Mouse (Mus musculus) cerebellum, postnatal 25 days (tissue): ENCODE results near the gene Coq10a.

Experiments
- DNase-seq, 2 experiments: peaks; one replicate each; pipeline ENCODE4 v3.0.0; 2021; ENCODE audit warnings: mixed read lengths in 2 of 2

The Coq10a gene

DNA sequence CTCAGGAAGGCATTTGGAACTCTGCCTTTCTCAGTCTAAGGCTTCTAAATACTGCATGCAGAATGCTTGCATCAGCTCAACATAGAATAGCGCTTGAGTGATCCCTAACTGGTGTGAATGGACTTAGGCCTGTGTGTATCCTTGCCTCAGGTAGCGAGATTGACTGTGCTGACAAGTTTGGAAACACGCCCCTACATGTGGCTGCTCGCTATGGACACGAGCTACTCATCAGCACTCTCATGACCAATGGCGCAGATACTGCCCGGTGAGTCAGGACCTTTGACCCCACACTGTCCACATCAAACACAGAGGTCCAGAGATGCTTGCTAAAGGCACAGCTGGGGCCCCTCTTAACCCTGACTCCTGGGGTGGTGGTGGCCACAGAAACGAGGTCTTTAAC is 13.7 kb upstream of the Coq10a start:
- no peak for DNase-seq

DNA sequence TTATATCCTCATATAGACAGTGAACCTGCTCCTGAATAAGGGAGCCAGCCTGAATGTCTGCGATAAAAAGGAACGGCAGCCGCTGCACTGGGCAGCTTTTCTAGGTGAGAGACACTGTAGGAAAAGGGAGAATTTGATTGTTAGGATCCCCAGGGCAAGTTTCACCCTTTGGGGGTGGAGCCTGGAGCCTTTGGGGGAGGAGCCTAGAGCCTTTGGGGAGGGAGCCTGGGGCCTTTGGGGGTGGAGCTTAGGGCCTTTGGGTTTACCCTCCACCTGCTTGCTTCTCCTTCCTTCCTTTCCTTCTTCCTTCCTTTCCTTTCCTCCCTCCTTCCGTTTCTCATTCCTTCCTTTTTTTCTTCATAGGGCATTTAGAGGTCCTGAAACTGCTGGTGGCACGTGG is 11.8 kb upstream of the Coq10a start:
- DNase-seq, result no peak

DNA sequence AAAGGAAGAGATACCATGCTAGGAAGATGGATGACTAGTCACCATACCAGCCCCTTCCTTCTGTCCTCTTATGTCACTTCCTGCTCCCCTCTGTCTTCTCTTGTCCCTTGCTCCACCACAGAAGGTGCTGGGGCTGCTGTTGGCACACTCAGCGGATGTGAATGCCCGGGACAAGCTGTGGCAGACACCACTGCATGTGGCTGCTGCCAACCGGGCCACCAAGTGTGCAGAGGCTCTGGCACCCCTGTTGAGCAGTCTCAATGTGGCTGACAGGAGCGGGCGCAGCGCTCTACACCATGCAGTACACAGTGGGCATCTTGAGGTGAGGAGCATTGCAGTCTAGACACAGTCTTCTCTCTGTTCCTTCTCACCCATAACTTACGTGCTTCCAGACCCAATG is 10.5 kb upstream of the Coq10a start:
- peak in 1 of 2 experiments; percentile 37 for DNase-seq

DNA sequence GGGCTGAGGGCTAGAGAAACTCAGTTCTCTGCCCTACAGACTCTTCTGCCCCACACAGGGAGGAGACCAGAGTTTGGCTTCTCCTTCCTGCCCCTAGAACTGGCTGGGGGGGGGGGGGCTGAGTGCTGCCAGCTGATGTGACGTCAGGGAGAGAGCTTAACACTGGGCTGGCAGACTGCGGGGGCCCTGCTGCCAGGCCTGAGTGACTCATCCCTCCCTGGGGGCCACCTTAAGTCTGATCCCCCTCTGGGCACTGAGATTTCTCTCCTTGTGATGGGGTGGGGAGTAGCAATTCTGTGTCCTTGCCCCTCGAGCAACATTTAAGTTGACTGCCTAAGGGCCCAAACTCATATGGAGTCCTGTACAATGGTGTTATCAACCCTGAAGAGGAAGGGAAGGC is 9.7 kb upstream of the Coq10a start:
- DNase-seq, result peak in 1 of 2 experiments; percentile 51

DNA sequence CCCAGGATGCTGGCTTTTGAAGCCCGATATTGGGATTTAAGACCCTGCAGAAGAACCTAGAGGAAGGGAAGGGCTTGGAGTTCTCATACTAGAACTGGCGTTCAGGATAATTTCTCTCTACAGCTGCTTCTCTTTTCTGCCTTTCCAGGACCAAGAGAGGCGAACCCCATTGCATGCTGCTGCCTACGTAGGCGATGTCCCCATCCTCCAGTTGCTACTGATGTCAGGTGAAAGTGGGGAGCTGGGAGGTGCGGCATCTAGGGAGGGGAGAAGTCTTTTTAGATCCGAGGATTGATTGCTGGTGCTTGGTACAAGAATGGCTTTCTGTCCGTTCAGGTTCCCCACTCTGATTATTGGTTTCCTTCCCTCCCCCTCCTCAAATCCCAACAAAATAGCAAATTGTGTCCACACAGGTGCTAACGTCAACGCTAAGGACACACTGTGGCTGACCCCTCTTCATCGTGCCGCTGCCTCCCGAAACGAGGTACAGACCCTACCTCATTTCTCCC is 9.2 kb upstream of the Coq10a start:
- no peak for DNase-seq

DNA sequence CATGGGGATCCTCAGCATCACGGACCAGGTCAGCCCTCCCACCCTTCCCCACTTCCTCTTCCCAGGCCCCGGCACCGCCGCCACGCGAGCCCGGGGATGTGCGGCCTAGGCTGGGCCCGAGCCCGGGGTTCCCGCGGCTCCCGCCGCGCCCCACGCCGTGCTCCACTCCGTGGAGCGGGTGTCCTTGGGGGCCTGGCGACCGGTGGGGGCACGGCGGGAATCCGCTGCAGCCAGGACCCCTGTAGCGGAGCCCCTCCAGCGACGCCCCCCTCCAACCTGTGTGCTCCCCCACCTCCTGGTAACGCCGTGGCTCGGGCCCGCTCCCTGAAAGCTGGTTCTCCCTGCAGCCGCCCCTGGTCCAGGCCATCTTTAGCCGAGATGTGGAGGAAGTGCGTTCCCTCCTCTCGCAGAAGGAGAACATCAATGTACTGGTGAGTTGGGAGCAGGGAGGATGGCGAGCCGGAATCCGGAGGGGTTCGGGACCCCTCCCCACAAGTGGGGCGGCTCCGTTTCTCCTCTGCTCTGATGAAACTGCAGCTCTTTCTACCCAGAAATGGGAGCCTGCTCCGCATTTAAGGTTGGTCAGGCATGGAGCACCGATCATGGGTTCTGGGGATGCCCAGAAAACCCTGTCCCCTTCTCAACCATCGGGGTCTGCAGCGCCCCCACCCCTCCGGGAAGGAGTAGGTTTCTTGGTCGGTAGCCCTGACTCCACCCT is 8.6 kb upstream of the Coq10a start:
- DNase-seq, result peak in 1 of 2 experiments; percentile 47

DNA sequence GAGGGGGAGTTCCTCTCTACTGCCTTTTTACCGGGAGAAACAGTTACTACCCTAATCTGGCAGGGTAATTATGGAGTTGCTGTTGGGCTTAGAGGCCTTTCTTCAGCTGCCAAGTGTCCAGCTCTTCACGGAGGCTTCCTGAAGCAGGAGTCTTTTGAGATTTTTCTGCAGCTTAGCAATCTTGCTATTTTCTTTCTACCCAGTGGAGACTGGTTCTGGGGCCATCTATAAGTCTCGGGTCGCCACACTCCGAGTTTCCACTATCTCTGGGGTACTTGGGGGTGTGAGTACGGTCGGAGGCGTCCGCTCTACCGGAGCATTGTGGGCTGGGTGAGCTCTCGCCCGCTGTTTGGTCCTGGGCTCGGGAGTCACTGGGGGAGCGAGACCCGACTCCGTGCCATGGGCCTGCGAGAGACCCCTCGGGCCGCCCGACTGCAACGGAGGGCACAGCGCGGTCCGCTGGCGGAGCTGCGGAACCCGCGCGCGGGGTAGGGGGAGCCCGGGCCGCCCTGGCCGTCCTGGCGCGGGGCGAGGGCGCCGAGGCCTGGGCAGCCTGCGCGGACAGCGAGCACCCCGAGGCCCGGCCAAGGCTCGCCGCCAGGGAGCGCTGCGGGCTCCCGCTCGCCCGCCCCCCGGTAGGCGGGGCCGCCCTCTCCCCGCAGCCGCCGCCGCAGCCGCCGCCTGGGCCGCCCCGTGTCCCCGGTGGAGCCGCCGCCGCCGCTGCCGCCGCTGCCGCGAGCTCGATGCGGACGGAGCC is 7.8 kb upstream of the Coq10a start, which contains the start of gene Ankrd52:
Gene Ankrd52, plus strand, starts transcription at position 661 of the 757 bp plus-strand sequence.
- DNase-seq, result peak; percentile 94 to 95

DNA sequence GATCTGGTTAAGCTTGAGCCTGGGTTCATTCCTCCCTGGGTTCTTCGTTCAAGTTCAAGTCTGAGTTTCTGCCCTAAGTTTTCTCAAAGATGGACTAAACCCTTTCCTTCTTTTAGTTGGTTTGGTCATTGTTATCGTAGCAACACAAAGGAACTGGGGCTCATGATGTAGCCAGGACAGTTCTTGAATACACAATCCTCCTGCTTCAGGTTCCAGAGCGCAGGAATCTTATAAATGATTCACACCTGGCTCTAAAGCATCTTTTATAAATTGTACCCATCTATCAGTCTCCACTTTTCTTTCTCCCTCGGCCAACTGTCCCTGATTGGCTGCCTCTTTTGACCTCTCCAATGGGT is 7.3 kb upstream of the Coq10a start:
- no peak for DNase-seq

DNA sequence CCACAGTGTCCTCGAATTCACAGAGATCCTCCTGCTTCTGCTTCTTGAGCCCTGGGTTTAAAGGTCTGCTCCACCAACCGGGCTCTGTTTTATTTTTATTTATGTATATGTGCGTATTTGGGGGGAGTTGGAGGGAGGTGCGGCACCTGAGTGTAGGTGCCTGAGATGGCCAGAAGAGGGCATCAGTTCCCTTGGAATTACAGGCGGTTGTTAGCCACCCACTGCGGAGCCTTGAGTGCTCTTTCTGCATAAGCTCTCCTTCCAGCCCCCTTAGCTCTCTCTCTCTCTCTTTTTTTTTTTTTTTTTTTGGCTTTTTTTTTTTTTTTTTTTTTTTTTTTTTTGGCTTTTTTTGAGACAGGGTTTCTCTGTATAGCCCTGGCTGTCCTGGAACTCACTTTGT is 5.6 kb upstream of the Coq10a start:
- DNase-seq, result no peak

DNA sequence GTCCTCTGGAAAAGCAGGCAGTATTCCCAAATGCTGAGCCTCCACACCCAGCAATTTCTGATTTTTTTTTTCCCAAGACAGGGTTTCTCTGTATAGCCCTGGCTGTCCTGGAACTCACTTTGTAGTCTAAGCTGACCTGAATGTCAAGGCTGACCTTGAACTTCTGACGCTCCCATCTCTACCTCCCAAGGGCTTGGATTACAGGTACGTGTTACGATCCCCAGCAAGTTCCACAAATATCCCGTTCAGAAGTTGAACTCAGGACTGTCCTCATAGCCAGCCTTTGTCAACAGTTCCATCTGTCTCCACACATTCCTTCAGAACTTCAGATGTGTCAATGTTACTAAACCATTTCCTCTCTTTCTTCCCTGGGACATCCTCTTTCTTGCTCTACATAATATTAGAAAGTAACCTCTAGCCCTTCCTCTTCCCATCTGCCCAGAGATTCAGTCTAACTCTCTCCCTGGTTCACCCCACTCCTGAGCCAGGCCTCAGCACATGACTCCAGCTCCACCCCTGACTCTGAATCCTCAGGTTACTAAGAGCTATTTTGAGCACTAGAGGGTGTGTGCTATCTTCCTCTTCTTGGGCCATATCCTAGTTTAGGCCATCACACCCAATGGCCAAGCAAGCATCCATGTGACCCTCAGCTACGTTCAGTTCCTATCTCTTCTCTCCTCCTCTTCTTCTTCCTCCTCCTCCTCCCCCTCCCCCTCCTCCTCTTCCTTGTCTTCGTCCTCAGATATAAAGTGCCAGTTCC is 4.4 kb upstream of the Coq10a start:
- DNase-seq, result no peak

DNA sequence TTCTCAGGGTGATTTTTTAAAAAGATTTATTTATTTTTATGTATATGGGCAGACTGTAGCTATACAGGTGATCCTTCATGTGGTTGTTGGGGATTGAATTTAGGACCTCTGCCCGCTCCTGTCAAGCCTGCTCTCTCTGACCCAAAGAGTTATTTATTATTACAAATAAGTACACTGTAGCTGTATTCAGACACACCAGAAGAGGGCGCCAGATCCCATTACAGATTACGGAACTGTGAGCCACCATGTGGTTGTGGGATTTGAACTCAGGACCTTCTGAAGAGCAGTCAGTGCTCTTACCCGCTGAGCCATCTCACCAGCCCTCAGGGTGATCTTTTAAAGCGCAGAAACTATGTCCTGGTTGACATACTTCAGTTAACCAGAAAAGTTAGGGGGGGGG is 3.3 kb upstream of the Coq10a start:
- no peak for DNase-seq

DNA sequence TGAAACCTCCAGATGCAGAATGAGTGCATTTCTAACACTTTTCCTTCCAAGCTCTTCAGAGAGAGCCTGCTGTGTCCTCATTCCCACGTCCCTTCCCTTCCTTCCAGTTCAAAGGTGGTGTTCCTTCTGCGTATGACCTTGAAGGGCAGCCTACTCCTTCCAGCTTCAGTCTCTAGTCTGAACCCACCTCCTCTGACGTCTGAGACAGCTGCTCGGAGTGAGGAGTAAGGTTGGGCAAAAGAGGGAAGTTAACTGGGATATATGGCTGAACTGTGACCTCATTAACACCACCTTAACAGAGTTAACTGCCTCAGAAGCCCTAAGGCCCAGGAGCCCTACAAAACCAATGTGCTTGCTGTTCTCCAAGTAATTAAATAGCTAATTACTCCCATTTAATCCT is 1.8 kb upstream of the Coq10a start:
- no peak for DNase-seq

DNA sequence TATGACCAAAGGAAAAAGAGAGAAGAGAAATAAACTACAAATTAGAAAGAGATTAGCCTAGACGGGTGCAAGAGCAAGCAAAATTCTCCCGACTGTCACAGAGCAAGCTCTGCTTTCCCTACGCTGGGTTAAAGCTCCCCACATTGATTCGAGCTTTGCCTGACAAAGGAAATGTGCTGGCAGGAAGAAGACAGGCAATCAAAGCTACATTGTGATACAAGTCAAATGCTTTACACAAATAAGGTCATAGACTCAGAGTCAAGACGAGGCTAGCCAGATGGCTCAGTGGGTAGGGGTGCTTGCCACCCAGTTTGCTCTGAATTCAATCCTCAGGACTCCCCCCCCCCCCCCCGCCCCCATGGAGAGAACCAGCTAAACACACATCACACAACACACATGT is 1.2 kb upstream of the Coq10a start:
- no peak for DNase-seq

DNA sequence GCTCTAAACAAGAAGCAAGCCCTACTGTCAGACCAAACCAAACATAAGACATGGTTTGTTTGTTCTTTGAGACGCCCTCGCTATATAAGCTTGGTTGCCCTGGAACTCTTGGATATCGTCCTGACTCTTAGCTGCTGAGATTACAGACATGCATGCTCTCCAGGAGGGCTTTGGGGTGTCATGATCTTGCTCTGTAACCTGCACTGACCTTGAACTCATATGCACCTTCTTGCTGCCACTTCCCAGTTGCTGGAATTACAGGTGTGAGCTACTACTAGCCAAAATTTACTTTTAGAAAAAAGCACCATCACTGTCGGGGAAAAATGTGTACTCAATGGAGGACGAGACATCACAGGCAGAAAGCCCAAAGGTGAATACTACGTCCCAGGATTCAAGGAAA is 802 bp upstream of the Coq10a start:
- DNase-seq, result no peak

DNA sequence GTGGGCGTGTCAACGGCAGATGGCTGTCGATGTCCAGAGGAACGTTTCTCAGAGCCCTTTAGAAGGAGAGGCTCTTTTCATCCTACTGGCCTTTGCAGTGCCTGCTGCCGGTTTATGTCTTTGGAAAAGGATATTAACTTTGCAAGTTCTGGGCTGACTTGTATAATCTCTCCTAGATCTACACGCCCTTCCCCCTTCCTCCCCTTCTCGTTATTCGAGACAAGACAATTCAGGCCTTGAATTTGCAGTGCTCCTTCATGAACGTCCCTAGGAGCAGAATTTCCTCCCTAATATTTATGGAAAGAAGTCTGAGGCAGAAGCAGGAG is 384 bp upstream of the Coq10a start:
- no peak for DNase-seq

DNA sequence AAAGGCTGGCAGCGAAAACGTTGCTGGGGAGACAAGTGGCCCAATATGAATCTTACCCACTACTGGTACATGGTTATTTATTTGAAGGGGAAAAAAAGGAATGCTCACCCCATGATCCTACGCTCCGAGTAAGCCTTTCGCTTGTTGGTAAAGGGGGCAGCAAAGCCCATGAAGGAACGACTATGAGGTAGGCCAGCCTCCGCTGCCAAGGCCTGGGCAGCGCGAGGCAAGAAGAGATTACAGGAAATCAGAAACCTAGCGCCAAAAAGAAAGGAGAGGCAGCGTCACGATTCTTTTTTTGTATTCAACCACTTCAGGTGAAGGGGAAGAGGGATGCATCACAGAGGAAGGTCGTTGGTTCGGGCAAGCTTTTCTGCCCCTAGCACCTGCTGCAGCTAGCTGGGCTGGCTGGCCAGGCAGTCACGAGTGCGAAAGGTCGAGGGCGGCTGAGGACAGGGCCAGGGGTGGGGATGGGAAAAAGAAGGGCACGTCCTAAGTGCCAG is 847 bp downstream of the Coq10a start:
- no peak for DNase-seq

DNA sequence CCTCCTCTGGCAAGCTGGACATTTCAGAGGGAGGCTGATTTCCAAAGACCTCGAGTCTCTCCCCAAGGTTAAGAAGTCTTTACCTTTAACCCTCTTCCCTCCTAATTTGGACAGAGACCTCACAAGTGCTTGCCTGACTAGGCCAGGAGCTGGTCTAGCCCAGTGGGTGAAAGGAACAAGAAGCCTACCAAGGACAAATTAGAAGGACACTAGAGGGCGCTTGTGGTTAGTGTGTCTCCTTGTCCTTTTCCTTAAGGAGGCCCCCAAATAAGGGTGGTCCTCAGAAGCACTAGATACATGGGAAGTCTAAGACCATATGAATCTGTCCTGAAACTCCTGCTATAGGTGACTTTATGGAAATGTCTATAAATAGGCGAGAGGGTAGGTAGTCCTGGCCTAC is 6.2 kb downstream of the Coq10a start:
- peak in 1 of 2 experiments; percentile 57 for DNase-seq

DNA sequence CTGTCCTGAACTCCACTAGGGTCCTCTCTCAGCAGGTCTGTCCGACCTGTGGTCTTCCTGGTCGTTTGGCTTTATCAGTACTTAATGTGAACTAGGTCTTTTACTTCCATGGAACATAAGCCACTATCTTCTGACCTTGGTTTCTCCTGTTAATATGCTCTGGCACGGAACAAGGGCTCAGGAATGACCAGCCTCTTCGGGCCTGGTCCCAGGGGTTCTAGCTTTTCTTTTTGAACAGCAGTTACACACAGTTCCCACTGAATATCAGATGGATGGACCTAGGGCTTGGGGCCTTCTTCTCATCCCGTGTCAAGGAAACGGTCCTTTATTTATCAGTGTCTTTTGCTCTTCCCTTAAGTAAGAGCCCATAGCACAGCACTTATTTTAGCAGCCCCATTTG is 7.0 kb downstream of the Coq10a start:
- DNase-seq, result no peak

DNA sequence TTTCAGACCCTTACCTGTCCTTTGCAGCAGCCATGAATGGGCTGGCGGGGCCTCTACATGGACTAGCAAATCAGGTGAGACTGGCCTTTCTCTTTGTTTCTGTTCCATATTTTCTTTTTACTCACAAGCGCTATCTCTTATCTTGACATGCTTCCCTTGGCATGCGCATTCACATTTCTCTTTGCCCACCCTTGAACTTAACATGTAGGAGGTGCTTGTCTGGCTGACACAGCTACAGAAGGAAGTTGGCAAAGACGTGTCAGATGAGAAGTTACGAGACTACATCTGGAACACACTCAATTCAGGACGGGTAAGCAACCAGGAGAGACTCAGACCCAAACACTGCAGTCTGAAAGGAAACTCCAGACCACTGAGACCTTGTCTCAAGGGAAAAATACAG is 9.6 kb downstream of the Coq10a start:
- DNase-seq, result no peak

DNA sequence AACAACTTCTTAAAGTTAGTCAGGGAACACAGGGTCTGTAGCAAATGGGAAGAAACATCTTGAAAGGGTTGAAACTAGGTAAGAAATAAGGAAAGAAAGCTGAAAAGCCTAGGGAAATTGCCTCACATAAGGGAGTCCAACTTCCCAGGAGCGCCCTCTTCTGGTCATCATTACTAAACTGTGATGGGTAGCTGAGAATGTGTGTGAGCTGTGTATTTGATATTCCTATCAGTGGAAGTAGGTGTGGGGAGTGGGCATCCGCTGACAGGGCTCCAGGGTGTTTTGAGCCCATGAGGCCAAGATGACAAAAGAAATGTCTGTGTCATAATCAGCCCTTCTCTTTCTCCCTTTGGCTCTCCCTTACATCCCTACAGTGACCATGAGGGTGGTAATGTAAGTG is 10.0 kb downstream of the Coq10a start:
- peak in 1 of 2 experiments; percentile 74 for DNase-seq

DNA sequence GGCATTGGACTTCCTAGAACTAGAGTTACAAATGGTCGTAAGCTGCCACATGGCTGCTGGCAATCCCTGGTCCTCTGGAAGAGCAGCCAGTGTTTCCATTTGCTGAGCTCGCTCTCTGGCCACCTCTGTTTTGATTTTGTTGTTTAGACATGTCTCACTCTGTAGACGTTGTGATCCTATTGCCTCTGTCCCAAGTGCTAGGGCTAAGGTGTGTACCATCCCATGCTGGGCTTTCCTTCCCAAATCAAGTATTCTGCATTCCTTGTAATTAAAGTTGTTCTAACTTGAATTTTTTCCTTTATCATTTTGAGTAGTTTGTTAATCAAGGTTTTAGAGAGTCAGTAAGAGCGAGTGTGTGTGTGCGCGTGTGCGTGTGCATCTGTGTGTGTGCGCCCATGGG is 21.3 kb downstream of the Coq10a start:
- no peak for DNase-seq

DNA sequence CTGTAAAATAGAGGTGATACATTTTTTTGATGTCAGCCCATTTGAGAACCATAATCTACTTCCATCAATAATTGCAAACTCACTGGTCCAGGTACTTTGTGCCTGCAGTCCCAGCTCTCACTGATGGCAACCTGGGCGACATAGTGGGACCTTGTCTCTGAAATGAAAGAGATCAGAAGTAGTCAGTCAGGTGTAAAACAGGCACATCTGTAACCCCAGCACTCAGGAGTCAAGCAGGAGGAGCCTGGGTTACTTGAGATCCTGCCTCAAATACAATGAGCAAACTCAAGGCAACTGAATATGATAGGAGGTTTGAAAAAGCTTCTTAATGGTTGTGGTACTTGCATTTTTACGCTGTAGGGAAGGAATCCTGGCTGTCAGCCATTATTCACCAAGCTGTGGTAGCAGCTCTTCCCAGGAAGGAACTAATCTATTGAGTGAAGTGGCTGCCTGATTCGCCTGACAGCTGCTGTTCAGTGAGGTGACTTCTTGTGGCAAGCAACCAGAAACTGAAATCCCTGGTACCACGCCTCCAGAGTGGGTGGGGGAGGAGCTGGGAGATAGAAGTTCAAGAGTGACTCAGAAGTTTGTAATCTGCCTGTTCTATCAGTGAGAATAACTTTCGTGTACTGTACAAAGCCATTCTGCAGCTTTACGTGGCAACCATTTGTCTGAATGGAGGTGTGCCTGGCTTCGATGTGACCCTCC is 24.1 kb downstream of the Coq10a start:
- peak; percentile 19 to 36 for DNase-seq

DNA sequence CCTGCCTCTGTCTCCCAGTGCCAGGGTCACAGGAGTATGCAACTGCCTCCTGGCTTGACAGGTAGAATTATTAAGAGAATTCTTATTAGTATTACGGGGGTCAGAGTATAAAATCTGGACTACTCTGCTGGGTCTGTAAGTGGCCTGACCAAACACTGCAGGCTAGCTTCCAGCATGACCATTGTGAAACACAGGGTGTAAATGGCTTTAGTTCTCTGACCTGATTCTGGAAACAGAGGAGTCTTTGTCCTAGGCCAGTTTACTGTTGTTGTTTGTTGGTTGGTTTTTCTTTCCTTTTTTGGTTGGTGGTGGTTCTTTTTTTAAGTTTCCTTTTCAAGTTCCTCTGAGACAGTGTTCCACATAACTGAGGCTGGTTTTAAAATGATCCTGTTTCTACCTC is 25.4 kb downstream of the Coq10a start:
- no peak for DNase-seq
